Mouse (Mus musculus) neutrophil, adult 5-6 weeks (primary cell): ENCODE results near the gene Epb41l2. TPM values are rescaled to one million over a fixed set of nuclear protein-coding genes. Genes with fewer than 3 reads are reported as not detected.
A peak's percentile ranks its signal among the peaks of the same experiment; 100 is the strongest.

ENCODE experiments used
- ATAC-seq: fragments of 151-379, 151-347 bp; 2 replicates; pipeline ENCODE4 v1.8.0; 2017; ENCODE audit warnings: mild to moderate bottlenecking, moderate TSS enrichment; ENCODE audit not compliant: insufficient number of reproducible peaks, poor library complexity, low FRiP score, severe bottlenecking; ENCODE audit errors: extremely low read depth
- total RNA-seq: library from RNA; stranded (forward); fragments of 200-1000 nt; gene quantifications from 2 replicates; pipeline ENCODE4 v1.2.3, GENCODE M21; 2017

Epb41l2 gene
- total RNA-seq, 1 experiment from 2014 or later: 120 TPM

DNA sequence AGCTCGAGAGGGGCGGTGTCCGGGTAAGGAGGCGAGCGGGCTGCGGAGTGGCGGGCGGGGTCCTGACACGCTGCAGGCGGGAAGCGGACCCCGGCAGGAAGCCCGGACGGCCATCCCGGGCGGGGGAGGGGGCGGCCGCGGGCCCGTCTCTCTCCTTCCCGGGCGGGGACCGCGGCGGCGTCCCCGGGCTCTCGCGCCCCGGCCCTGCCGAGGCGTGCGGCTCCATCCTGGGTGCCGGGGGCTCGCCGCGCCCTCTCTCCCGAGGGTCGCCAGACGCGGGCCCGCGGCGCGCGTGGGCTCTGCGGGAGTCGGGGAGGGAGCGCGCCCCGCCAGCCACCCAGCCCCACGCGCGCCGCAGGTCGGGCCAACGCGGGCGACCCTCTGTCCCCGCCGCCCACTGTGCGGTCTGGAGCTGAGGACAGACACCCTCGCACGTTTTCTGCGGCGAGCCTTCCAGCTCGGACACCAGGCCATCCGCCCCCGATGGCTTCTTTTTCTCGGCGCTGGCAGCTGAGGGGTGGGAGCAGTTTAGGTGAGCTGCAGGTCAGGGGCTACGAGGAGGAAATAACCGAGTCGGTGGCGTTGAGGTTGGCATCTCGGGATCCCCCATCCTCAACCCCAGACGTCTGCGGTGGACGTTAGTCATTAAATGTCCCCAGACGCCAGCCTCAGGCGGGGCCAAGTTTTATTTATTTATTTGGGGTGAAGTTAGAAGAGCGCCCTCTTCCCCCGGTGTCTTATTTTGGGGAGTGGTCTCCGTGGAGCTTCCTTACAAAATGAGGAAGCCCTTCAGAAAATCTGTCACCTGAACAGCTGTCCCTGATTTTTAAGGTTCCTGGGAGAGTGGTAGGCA lies 587 bp downstream of the Epb41l2 start:
- peak; percentile 11; the same call in 1 of the 2 replicates for ATAC-seq

GRCm38 (mm10) chr10:25362235-25362634 lies 2.6 kb downstream of the Epb41l2 start:
- ATAC-seq: no peak

DNA sequence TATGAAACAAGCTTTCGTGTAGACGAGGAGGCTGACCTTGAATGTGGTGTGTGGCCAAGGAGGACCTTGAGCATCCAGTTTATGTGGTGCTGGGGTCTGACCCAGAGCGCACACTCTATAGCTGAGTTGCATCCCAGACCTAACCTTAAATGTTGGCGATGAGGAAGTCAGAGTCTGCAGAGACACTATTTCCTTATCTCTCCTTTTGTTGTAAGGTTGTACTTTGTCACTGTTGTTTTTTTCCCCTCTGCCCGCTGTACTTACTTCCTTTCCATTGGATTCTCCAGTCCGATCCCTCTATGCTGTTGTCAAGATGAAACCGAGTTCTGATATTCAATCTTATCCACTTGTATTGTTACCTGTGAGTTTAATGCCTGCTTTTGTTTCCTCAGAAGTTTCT lies 5.6 kb downstream of the Epb41l2 start:
- ATAC-seq: no peak

GRCm38 (mm10) chr10:25365708-25366107 lies 6.1 kb downstream of the Epb41l2 start:
- ATAC-seq: no peak

GRCm38 (mm10) chr10:25366691-25367090 lies 7.1 kb downstream of the Epb41l2 start:
- ATAC-seq: peak; percentile 98

GRCm38 (mm10) chr10:25368928-25369327 lies 9.3 kb downstream of the Epb41l2 start:
- no peak for ATAC-seq

- ATAC-seq: no peak
Observed at GRCm38 (mm10) chr10:25369691-25370090, 10.1 kb downstream of the Epb41l2 start.

- ATAC-seq: no peak
Observed at GRCm38 (mm10) chr10:25371336-25371735, 11.7 kb downstream of the Epb41l2 start.

DNA sequence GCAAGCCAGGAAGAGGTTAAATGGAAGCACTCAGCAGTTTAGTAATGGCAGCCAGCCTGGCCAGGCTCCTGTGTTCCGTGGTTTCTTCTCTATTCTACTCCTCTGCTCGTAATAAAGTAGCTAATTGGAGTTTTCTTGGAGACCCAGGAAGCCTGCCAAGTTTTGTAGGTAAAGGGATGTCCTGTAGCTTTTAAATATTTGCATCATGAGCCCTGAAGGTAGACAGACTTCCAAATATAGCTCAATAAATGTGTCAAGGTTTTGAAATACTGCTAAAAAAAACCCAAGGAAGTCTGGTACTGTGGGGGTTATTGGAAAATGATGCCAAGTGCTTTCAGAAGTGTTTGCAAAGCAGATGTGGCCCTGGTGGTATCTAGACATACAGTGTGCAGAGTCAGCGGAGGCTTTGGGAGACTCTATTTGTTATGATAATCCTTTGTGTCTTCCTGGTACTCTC lies 12.3 kb downstream of the Epb41l2 start:
- ATAC-seq: no peak

DNA sequence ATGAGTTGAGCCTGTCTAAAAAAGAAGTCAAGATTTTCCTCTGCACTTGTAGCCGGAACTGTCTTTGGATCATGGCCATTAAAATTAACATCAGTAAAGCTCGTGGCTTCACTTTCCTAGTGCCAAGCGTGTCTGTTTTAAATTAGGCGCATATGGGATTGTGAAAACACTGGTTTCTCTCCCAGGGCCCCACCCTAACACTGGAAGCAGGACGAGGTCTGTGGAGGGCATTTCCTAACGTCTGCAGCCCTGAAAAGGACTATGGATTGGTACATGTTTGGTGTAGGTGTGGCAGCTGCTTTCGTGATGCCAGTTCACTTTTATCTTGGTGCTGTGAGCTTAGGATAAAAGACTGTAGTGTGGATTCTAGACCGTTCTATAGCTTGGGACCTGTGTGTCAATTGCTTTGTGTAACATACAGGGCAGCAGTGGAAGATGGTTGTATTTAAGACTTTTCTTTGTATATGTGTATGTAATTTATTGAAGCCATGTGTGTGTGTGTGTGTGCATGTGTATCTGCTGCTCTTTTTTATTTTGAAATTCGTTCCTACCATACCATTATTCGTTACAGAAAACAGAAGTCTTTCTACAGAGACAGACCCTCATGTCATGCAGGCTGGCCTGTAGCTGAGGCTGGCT lies 13.0 kb downstream of the Epb41l2 start:
- ATAC-seq: no peak

DNA sequence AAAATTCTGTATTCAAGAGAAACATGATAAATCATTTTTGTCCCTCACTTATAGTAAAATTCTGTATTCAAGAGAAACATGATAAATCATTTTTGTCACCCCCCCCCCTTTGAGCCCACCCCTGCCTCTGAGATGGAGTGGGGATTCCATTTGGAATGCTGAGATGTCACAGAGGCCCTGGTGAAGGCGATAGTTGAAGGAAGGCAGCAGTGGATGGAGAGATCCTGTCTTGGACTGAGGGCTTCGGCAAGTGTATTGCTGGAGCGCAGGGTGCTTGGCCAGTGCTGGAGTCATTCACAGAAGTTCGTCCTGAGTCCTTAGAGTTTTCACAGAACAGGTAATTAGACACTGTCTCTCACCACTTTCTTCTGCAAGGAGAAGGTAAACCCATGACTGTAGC lies 15.4 kb downstream of the Epb41l2 start:
- no peak for ATAC-seq

- no peak for ATAC-seq
Observed at GRCm38 (mm10) chr10:25380746-25381481, 21.3 kb downstream of the Epb41l2 start.

- no peak for ATAC-seq
Observed at GRCm38 (mm10) chr10:25381951-25382350, 22.4 kb downstream of the Epb41l2 start.

GRCm38 (mm10) chr10:25383171-25383570 lies 23.6 kb downstream of the Epb41l2 start:
- no peak for ATAC-seq

GRCm38 (mm10) chr10:25384391-25384790 lies 24.8 kb downstream of the Epb41l2 start:
- ATAC-seq: no peak

- no peak for ATAC-seq
Observed at GRCm38 (mm10) chr10:25385811-25386580, 26.4 kb downstream of the Epb41l2 start.

GRCm38 (mm10) chr10:25386868-25387267 lies 27.3 kb downstream of the Epb41l2 start:
- no peak for ATAC-seq

DNA sequence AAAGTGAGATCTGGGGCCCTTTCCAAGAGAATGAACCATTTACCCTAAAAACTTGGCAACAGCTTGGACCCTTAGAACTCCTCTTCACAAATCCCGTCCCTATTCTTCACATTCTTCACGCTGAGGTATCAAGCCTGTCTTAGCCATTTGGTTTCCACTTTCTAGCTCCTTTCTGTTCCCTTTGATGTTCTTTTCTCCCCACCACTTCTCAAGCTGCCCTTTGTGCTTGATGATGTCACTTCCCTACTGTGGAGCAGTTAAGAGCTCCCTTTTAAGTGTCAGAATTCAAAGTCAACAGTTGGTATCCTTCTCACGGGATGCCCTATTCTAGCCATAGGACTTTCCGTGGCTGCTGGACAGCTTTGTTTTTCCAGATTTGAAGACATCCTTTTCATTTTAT lies 27.7 kb downstream of the Epb41l2 start:
- no peak for ATAC-seq

DNA sequence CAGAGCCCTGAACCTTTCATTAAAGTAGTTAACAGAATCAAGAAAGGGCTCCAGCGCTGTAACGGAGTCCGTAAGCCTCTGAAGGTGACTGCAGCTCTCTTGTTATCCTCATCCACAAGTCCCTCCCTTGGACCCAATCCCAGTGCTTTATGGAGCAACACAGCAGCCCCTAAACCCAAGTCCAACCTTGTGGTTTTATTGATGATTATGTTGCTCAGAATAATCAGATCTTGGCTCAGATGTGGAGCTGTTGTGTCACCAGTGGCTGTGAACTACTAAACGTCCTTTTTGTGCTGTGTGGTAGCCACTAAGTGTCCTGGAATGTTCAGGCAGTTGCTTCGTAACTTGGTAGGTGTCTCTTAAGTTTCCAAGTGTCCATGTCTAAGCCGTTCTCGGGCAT lies 33.2 kb downstream of the Epb41l2 start:
- ATAC-seq: no peak
